Mouse (Mus musculus) liver, embryonic 11.5 days (tissue): Measurements from ENCODE around the gene Snx15. TPM values are rescaled to one million over a fixed set of nuclear protein-coding genes. Genes with fewer than 3 reads are reported as not detected.
A peak's percentile ranks its signal among the peaks of the same experiment; 100 is the strongest.

Source experiments
- ATAC-seq: fragments of 200-750 bp; cut with Nextera tagmentation; replicated peaks from 2 replicates; pipeline ENCODE4 v1.8.0; 2017; ENCODE audit warnings: moderate number of reproducible peaks, mild to moderate bottlenecking, moderate TSS enrichment, moderate library complexity; ENCODE audit not compliant: low FRiP score
- DNase-seq: peaks from one replicate; pipeline ENCODE4 v3.0.0-alpha.2; 2017; ENCODE audit warnings: low spot score
- H3K27ac ChIP-seq: fragments of 300-500 bp; sonication (generic); 2 replicates; pipeline ENCODE4 v1.5.1; 2014; ENCODE audit warnings: mild to moderate bottlenecking, low read depth, low read length, control low read depth
- H3K27me3 ChIP-seq: fragments of 300-500 bp; sonication (generic); replicated peaks from 2 replicates; pipeline ENCODE4 v1.6.1; 2014; ENCODE audit warnings: low read length, mixed read lengths; ENCODE audit not compliant: control insufficient read depth, insufficient read depth
- H3K36me3 ChIP-seq: fragments of 300-500 bp; sonication (generic); 2 replicates; pipeline ENCODE4 v1.6.1; 2014; ENCODE audit warnings: mild to moderate bottlenecking, low read length, moderate library complexity, mixed read lengths; ENCODE audit not compliant: control insufficient read depth, insufficient read depth
- H3K4me1 ChIP-seq: fragments of 300-500 bp; sonication (generic); replicated peaks from 2 replicates; pipeline ENCODE4 v1.6.1; 2014; ENCODE audit warnings: low read length, mixed read lengths; ENCODE audit not compliant: control insufficient read depth, insufficient read depth
- H3K4me2 ChIP-seq: fragments of 300-500 bp; sonication (generic); 2 replicates; pipeline ENCODE4 v1.6.1; 2014; ENCODE audit warnings: mild to moderate bottlenecking, control low read depth, moderate library complexity
- H3K4me3 ChIP-seq: fragments of 300-500 bp; sonication (generic); 2 replicates; pipeline ENCODE4 v1.5.1; 2014; ENCODE audit warnings: low read depth, low read length, control low read depth
- H3K9ac ChIP-seq: fragments of 300-500 bp; sonication (generic); 2 replicates; pipeline ENCODE4 v1.6.1; 2014; ENCODE audit warnings: low read depth, low read length, control low read depth
- H3K9me3 ChIP-seq: fragments of 300-500 bp; sonication (generic); 2 replicates; pipeline ENCODE4 v1.6.1; 2016; ENCODE audit warnings: low read length, inconsistent platforms, mixed read lengths; ENCODE audit not compliant: control insufficient read depth
- WGBS: fragments of 180-500 bp; shearing (Covaris S2); extraction: QIAGEN DNeasy Blood & Tissue Kit; methylation state at CpG from one replicate; pipeline ENCODE4 v1.1.7; 2014; 5-methylcytosine and 5-hydroxymethylcytosine counted together
- polyA plus RNA-seq: library from polyadenylated mRNA; unstranded; fragments of >200 nt; fragmentation: Nextera tagmentation; extraction: Ambion mirVana; gene quantifications from 2 replicates; pipeline ENCODE4 v1.2.1, GENCODE M21; 2014

Snx15 gene
- polyA plus RNA-seq, 1 experiment from 2014 or later, result 35.1 TPM

DNA sequence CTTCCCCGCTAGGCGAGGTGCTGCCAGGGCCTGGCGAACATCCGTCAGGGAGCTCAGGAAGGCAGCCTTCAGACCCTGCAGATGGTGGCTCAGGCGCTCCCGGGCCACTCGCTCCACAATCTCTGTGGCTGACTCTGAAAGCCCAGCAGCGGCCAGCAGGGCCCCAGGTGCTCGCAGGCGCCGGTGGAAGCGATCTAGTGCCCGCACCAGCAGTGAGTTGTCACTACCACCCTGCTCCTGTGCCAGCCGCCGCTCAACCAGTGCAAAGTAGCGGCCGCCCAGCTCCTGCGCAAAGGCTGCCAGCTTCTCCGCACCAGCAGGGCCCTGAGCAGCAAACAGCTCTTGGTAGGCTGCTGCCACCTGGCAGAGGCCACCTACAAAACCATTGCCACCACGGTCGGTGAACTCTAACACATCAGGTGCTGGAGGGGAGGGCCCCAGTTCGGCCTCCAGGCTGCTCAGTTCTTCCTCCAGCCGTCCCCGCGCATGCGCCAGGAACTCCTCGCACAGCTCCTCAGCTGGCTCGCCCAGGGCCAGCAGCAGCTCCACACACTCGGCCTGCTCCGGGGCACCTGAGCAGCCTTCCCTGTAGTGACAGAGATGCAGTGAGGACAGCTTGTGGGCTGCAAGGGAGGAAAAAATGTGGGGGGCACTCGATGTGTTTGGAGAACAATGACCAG, 57.4 kb downstream of the Snx15 start:
- Histone ChIP-seq H3K4me3 (no peak overlapping the region), H3K36me3 (peaks cover 30% of the 10 kb centered on the region), H3K4me1 (peaks cover 14% of the 10 kb centered on the region), H3K27me3 (no peaks in the 10 kb centered on the region), H3K27ac (no peak overlapping the region), H3K9ac (no peak overlapping the region), H3K9me3 (no peaks in the 10 kb centered on the region), H3K4me2 (no peak overlapping the region)
- DNase-seq (no peak), ATAC-seq (no peak)
- 87% methylated on average over 31 of the region's 31 CpGs for WGBS

DNA sequence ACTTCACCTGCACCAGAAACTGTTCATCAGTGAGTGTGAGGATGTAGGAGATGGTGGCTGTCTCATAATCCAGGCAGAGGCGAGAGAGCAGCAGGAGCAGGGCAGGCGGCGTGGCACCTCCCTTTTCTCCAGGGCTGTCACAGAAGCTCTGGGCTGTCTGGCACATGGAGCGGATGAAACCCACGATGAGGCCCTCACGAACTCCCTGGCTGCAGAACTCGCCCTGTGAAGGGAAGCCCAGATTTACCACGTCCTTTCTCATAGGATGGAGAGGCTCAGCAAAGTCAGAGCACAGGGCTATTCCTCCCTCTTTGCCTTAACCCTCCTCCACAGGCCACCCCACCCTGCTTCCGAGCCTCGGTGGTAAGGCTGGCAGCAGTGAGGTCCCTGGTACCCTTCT, 58.3 kb downstream of the Snx15 start:
- H3K36me3 ChIP-seq, result peaks cover 27% of the 10 kb centered on the region
- no peak overlapping the region for H3K4me3 ChIP-seq
- no peaks in the 10 kb centered on the region for H3K27me3 ChIP-seq
- no peak overlapping the region for H3K9ac ChIP-seq
- no peak overlapping the region for H3K4me2 ChIP-seq
- no peak for ATAC-seq
- H3K4me1 ChIP-seq, result peaks cover 14% of the 10 kb centered on the region
- DNase-seq, result no peak
- H3K9me3 ChIP-seq, result no peaks in the 10 kb centered on the region
- WGBS, result 90% methylated on average over 10 of the region's 10 CpGs
- 0 out of 2 replicates have a peak overlapping the region, but pooled peaks have one; percentile 43 for H3K27ac ChIP-seq

Other genes starting within 250 kb of the Snx15 start
- gene Tigd3, start 234.2 kb downstream of the Snx15 start, polyA plus RNA-seq, result 3.9 and 4.2 TPM in 2 replicates
- 119 and 127 TPM in 2 replicates for gene Dpf2, start 215.3 kb downstream of the Snx15 start, polyA plus RNA-seq
- gene Cdc42ep2, start 203.5 kb downstream of the Snx15 start, polyA plus RNA-seq, result 5.1 TPM in 2 replicates
- gene Pola2, start 164.1 kb downstream of the Snx15 start, polyA plus RNA-seq, result 129 and 131 TPM in 2 replicates
- gene Slc22a20, start 142.2 kb downstream of the Snx15 start, polyA plus RNA-seq, result not detected in 2 replicates
- gene Capn1, start 112.4 kb downstream of the Snx15 start, polyA plus RNA-seq, result 25.2 and 25.8 TPM in 2 replicates
- 30.7 and 33.7 TPM in 2 replicates for gene Syvn1, start 81.7 kb downstream of the Snx15 start, polyA plus RNA-seq
- 84.5 and 93.9 TPM in 2 replicates for gene Mrpl49, start 70.5 kb downstream of the Snx15 start, polyA plus RNA-seq
- 1,022 and 1,135 TPM in 2 replicates for gene Fau, start 70.5 kb downstream of the Snx15 start, polyA plus RNA-seq
- gene Znhit2, start 67.1 kb downstream of the Snx15 start, polyA plus RNA-seq, result 38.7 and 42.3 TPM in 2 replicates
- gene Tm7sf2, start 59.9 kb downstream of the Snx15 start, polyA plus RNA-seq, result 28.6 and 30.8 TPM in 2 replicates
- 54.8 and 57.1 TPM in 2 replicates for gene Vps51, start 51.1 kb downstream of the Snx15 start, polyA plus RNA-seq
- gene Tmem262, start 48.3 kb downstream of the Snx15 start, polyA plus RNA-seq, result not detected in 2 replicates
- 0.75 and 2.2 TPM in 2 replicates for gene Gm28374, start 46.0 kb downstream of the Snx15 start, polyA plus RNA-seq
- gene Zfpl1, start 43.3 kb downstream of the Snx15 start, polyA plus RNA-seq, result 50.4 and 52.3 TPM in 2 replicates
- gene Cdca5, start 43.3 kb downstream of the Snx15 start, polyA plus RNA-seq, result 50.8 and 55.3 TPM in 2 replicates
- 0.43 and 0.51 TPM in 2 replicates for gene AC131692.1, start 33.9 kb downstream of the Snx15 start, polyA plus RNA-seq
- 2.0 and 2.4 TPM in 2 replicates for gene Naaladl1, start 22.5 kb downstream of the Snx15 start, polyA plus RNA-seq
- gene Sac3d1, start 9.7 kb downstream of the Snx15 start, polyA plus RNA-seq, result 56.1 and 60.8 TPM in 2 replicates
- 0.15 TPM in 1 of 2 replicates, not detected in the other for gene Batf2, start 12.7 kb upstream of the Snx15 start, polyA plus RNA-seq
- gene Arl2, start 13.2 kb upstream of the Snx15 start, polyA plus RNA-seq, result 70.6 and 73.4 TPM in 2 replicates
- not detected in 2 replicates for gene Majin, start 56.1 kb upstream of the Snx15 start, polyA plus RNA-seq
- gene Gpha2, start 98.1 kb upstream of the Snx15 start, polyA plus RNA-seq, result 0.70 TPM in 1 of 2 replicates, not detected in the other
- 10.5 and 12.0 TPM in 2 replicates for gene Ppp2r5b, start 107.6 kb upstream of the Snx15 start, polyA plus RNA-seq
- gene Atg2a, start 113.4 kb upstream of the Snx15 start, polyA plus RNA-seq, result 10.4 and 13.5 TPM in 2 replicates
- gene Ehd1, start 148.4 kb upstream of the Snx15 start, polyA plus RNA-seq, result 96.5 and 105 TPM in 2 replicates
- 0.26 and 1.2 TPM in 2 replicates for gene Cdc42bpg, start 178.2 kb upstream of the Snx15 start, polyA plus RNA-seq
- gene Men1, start 206.7 kb upstream of the Snx15 start, polyA plus RNA-seq, result 53.8 and 59.7 TPM in 2 replicates
- gene Map4k2, start 212.8 kb upstream of the Snx15 start, polyA plus RNA-seq, result 12.9 and 14.2 TPM in 2 replicates
- gene Sf1, start 235.4 kb upstream of the Snx15 start, polyA plus RNA-seq, result 194 and 203 TPM in 2 replicates